Mouse (Mus musculus): ENCODE measurements around the gene Efcab11.
"Not testable (repeated sequence)": the region's sequence is repeated elsewhere in the genome, so short reads cannot be mapped to it uniquely, and the experiment has no call there.

Efcab11 gene

DNA sequence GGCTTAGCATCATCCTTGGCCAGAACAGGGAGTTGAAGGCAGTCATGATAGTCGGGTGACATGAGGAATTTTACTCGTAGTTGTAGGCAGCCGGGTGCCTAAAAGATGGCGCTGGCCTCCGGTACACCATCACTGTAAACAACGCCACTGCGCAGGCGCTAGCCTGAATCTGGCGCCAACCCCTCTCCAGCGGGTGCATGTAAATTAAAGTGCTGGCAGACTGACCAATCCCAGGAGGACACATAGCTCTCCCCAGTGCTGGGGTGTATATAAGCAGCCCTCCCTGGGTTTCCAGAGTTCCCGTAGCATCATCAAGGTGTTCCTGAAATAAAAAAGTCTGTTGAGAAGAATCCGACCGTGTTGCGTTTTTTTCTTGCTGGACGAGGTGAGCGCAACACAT lies 66.2 kb downstream of the Efcab11 start:
- in situ Hi-C loops (cut with MboI, MseI): not testable (repeated sequence)

DNA sequence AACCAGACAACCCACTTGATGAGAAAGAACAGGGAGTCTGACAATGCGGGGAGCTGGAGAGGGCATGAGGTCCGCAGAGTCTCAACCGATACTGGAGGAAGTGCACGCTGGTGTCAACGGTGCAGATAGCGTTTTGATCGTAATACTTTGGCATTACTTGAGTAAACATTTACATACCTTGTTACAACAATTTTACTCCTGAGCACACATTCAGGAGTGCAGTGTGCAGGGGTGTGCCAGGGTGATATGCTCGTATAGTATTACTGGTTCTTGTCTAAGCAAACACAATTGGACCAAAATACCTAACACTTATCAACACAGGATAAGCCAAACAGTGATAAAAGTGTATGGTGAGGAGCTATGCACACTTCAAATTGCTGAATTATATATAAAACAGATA lies 69.0 kb downstream of the Efcab11 start:
- in situ Hi-C loops (cut with MboI, MseI): no loop called here

DNA sequence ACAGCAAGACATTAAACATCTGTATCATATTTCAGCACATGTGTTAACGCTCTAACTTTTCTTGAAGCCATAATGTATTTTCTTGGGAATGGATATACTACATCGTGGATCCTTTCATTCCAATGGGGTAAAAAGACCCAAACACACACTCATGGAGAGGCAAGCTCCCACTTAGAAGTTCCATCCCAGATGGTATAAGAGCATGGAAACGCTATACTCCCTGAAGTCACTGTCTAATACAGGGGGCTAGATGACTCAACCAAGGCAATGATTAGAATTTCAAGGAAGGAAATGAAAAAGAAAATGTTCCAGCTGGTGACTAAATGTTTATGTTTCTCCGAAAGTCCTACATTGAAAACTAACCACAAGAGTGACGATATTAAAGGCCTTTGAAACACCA lies 76.3 kb downstream of the Efcab11 start:
- in situ Hi-C loops (cut with MboI, MseI): loop anchor here in 1 of 2 experiments (10.0 kb wide), 1 partner anchor 1823 kb away; no protein-coding TSS in a partner anchor

DNA sequence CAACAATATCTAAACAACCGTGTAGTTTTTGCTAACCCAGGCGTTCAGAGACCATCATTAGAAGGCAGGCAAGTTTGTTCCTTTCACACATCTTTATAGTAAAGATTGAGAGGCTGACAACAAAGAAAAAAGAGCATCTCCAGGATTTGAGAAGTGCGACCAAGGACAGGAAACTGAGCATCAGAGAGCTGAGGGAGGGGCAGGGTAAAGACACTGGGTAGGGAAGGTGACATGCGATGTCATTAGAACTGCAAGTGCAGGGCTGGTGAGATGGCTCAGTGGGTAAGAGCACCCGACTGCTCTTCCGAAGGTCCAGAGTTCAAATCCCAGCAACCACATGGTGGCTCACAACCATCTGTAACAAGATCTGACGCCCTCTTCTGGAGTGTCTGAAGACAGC lies 77.5 kb downstream of the Efcab11 start:
- in situ Hi-C loops (cut with MboI, MseI): loop anchor here in 1 of 2 experiments (10.0 kb wide), 1 partner anchor 1822 kb away; no protein-coding TSS in a partner anchor

DNA sequence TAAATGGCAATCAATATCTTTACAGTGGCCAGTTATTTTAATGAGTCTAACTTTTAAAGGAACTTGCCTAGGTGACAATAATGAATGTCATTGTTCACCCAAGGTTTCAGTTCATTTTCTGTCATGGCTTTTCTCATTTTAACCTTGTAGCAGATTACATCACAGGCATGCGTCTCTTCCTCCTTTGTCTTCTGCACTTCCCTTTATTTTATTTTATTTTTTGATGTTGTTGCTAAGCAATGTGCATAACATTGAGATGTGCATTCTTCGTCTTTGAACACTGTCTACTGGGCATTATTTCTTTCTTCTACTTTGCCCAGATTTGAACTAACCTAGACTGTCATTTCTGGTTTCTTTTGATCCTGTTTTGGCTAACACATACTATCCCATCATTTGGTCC lies 88.3 kb downstream of the Efcab11 start:
- in situ Hi-C loops (cut with MboI, MseI): no loop called here

DNA sequence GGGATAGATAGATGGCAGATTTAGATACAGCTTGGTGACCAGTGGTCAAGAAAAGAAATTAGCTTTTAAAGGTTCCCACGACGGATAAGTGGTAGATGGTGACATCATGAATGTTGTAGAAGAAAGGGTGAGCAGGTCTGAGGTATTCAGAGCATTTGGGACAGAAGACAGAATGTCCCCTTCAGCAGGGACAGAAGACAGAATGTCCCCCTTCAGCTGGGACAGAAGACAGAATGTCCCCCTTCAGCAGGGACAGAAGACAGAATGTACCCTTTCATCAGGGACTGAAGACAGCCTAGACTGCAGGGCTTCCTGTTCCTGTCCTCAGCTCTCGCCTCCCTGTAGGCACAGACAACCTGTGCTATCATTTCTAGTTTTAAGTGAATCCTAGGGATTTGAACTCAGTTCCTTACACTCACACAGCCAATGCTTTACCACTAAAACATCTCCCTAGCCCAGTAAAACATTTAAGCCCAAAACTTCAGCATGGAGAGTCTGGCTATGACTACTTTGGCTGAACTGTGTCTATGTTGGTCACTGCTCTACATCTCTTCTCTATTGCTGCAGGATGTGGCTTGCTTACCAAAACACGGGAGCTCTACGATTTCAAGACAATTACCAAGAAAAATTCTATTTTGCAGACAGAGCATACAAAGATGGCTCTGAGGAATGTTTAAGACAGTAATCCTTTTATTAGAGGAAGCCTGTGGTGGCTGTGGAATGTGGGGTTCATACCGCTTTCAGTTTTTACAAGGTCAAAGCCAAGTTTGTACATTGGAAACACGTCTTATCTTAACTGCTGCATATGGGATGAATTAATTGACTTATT lies 89.2 kb downstream of the Efcab11 start:
- in situ Hi-C loops (cut with MboI, MseI): no loop called here

DNA sequence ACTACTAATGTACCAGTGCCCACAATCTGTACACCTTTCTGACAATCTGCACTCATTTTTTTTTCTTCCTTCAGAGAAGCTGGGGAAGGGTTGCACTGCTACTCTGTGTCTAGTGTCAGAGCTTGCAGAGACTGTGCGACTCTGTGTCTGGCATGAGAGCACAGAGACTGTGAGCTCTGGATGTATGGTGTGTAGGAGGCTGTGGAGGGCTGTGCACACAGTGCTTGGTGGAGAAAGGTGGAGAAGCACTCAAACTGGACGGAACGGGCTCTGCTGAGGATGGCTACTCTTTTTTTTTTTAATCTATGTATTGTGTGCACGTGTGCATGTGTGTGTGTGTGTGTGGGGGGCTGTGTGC lies 90.1 kb downstream of the Efcab11 start:
- in situ Hi-C loops (cut with MboI, MseI): no loop called here

DNA sequence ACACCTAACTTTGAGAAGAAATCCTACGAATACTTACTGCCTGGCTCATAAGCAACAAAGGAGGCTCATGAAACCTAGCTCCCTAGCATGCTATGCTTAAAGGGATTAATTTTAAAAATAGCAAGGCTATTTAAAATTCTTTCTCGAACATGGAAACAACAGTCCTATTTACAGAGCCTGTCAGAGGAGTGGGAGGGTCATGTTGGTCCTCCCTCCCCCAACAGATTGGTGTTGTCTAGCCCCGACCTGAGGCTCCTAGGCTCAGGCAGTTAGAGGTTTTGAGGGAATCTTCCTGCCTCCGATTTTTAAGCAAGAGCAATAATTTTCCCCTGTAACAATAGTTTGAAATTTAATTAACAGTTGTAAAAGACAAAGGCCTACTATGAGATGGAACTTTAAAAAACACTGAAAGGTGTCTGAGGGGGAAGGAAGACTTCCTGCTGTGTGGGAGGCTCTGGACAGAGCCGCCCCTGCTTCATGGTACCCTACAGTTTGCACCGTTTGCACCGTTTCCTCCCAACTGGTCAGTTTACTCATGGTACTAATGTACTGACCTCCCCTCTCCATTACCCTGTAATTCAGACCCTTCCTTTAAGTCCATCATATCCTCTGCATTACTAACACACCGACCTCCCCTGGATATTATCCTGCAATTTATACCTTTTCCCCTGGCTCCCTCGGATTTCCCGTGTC lies 90.6 kb downstream of the Efcab11 start:
- in situ Hi-C loops (cut with MboI, MseI): no loop called here

DNA sequence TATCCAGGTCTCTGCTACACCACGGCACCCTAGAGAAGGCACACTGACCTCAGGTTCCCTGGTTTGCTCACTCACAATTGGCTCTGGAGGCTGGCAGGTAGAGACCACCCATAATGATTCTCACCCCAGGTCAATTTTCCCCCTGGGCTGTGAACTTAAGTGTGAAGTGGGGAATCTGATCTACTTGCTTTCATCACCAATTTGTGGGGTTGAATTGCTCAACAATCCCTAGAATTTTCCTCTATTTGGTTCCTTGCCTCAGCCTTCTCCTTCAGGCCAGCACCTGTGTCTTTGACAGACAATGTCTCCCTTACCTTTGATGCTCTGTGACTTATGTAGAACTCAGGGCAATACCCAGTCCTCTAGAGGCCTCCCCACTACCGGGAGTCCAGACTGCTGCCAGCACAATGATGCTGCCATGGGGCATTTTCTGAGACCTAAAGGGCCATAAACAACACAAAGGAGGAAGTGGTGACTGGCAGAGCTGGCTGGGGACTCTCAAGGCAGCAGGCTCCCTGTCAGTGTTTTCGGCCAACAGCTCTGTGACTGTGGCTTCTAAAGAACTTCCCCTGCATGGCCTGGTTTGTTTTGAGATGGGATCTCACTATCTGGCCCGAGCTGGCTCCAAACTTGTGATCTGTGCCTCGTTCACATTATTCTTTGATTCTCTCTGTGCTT lies 94.8 kb downstream of the Efcab11 start:
- in situ Hi-C loops (cut with MboI, MseI): no loop called here

DNA sequence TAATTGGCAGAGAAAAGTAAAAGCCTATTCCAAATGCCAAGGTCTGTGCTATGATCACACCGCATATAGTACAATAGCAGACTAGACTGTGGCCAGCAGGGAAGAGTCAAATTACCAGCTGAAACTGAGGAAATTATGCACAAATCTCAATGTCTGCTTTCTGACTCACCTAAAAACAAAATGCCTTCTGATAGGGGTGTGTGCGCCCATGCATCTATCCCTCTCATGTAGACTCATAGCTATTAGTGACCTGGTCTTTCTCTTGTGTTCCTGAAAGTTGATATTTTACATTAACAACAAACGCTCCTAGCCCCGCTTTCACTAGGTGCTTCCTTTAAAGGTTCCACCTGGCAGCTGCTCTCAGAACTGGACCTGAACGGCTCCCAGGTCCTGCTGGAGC lies 102.5 kb downstream of the Efcab11 start:
- in situ Hi-C loops (cut with MboI, MseI): no loop called here

DNA sequence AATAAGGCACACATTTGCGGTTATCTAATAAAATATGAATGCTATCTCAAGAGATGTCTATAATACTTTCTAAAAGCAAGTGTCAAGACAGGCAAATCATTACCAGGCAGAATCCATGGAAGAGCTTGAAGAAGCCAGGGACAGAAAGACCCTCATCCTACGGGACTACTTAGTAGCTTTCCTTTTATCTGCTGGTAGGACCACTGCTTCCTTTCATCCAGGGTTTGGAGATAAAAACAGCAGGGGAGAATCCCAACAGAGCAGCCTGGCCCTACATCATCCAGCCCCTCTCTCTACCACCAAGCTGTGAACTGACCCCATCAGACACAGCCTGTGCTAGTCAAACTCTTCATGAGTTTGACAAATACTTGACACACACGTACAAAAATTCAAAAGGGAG lies 103.8 kb downstream of the Efcab11 start:
- in situ Hi-C loops (cut with MboI, MseI): no loop called here

DNA sequence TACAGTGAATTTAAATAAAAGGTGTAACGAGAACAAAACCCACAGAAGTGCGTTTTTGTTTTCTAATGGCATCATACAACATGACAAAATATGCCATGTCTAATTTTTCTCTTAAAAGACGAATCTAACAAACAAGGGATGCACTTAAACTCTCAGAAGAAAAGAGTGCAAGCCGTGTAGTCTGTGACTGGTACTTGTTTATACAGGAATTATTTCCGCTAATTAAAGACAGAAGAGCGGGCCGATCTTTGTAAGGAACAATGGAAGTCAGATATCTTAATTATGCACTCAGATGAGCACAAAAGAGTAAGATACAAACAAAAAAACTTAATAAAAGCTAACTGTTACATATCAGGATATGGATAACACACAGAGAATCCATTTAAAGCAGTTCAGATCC lies 104.3 kb downstream of the Efcab11 start:
- in situ Hi-C loops (cut with MboI, MseI): no loop called here

DNA sequence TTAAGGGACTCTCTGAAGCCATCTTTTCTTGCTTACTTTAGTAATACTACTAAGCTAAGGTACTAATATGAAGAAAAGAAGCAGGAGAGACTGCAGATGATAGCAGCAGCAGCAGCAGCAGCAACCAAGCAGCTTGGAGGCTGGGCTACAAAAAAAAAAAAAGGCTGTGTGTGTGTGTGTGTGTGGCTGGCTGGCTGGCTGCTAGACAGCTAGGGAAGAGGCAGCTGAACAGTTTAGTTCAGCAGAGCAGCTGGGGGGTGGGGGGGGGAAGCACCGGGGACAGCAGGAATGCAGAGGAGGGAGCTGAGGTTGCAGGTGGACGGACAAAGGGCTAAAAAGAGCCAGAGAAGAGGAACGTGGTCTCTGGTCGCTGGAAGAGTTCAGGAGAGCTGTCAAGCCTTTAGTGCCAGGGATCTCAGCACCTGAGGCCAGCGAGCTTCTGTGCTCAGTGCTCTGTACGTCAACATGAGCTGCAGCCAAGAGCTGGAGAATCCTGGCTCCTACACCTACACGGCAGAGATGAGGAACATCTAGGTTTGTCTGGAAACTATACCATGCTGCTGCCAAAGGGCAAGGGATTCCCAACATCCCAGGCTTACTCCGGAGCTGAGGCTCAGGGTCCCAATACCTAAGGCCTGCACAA lies 107.6 kb downstream of the Efcab11 start:
- in situ Hi-C loops (cut with MboI, MseI): no loop called here

DNA sequence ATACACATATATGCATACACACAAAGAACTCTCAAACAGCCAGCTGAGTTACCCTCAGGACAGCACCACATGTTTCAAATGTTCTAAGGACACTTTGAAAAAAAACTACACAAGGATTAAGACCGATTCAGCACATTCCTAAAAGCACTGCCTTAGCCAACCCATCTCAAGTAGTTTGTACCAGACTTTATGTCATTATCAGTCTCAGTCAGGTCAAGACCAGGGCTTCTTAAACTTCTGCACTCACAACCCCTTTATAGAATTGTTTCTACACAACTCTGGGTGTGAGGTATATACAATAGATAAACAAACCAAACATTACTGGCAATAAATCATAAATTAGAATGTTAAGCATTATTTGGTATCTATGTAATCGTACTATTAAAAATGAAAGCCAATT lies 109.4 kb downstream of the Efcab11 start:
- in situ Hi-C loops (cut with MboI, MseI): no loop called here

DNA sequence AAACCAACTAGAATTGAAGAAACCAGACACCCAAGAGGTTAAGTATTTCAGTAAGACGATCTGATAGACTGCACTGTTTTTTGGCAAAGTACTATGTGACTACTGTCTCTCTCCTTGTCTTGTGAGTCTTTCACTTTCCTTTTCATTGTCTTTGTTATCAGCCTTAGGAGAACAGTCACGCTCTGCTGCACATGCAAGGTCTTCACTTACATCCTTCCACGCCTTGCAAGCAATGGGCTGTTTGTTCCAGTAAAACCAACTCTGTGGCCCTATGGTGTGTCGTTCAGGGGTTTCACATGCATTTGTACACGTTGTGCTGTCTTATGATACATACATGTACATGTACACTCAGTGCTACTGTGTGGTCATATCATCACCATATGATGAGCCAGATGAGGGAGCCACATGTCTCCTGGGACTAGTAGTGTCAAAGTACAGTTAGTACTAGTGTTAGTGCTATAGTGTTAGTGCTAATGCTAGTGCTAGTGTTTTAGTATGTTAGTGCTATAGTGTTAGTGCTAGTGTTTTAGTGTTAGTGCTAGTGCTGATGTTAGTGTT lies 110.5 kb downstream of the Efcab11 start:
- in situ Hi-C loops (cut with MboI, MseI): no loop called here

DNA sequence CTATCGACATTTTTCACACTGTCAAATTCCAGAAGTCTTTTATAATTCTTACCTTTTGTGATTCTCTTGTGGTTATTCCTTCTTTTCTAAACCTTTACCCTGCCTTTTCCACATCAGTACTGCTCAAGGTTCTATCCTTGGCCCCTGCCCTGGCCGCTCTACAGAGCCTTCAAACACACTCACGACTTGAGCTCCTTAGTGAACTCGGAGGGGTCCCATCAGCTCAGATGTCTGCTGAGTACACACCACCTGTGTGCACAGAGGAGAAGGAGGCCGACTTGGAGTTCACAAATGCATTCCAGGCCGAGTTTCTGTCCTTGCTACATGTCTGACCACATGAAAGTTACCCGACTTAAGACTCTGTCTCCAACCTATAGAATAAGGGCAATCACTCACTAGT lies 113.2 kb downstream of the Efcab11 start:
- in situ Hi-C loops (cut with MboI, MseI): no loop called here

DNA sequence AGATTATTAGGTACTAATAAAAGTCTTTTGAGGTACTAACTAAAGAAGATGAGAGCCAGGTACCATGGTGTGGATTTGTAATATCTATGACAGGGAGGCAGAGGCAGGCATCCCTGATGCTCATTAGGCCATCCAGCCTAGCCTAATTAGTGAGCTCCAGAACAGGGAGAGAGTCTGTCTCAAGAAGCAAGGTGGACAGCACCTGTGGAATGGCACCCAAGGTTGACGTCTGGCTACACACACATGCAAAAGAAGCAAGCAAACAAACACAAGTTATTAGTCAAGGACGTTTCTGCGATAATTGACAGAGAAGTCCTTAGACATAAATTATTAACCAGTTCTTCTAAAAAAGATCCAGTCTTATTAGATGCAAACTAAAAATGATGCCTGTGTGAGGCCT lies 114.6 kb downstream of the Efcab11 start:
- in situ Hi-C loops (cut with MboI, MseI): no loop called here

DNA sequence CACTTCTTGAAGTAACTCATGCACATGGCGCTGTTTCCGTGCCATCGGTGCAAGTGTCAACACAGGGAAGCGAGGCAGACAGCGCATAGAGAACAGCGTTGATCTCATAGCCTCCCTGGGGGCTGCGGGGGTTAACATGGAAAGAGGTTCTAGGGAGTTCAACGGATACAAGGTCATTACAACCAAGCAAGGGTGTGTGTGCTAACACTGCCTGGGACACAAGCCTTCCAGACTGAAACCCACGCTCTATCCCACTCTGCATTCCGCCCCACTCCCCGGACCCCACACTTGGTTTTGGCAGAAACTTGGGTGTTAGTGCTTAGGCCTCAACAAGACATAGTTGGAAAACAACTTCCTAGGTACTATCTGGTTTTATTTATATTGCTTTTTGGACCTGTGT lies 116.5 kb downstream of the Efcab11 start:
- in situ Hi-C loops (cut with MboI, MseI): no loop called here

DNA sequence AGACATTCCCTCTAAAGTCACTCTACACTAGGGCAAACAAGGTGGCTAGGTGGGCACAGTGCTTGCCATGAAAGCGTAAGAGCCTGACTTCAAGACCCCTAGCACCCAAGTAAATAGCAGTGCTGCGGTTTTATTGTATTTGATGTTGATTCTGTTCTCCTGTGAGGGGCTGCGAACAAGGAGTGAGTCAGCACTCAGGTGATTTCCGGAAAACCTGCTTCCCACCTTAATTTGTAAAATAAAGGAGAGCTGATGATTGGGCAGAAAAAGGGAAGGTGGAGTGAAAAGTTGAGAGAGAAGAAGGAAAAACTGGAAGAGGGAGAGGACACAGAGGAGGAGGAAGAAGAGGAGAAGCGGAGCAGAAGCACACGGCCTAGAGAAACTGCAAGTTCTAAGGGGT lies 118.3 kb downstream of the Efcab11 start:
- in situ Hi-C loops (cut with MboI, MseI): no loop called here

DNA sequence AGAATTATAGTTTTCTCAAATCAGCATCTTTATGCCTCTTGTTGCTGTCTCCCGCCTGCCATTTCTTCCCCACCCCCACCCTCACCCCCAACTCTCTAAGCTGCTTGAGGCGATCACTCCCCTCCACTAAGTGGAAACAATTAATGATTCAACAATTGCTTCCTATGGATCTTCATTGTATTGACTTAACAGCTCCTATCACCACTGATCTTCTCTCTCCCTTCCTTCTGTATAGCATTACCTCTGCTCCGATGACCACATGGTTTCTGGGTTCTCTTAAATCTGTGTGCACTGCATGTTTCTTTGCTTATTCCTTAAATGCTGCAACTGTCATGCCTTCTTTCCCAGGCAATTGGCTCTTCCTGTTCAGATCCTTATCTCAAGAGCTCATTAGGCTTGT lies 120.2 kb downstream of the Efcab11 start:
- in situ Hi-C loops (cut with MboI, MseI): no loop called here

DNA sequence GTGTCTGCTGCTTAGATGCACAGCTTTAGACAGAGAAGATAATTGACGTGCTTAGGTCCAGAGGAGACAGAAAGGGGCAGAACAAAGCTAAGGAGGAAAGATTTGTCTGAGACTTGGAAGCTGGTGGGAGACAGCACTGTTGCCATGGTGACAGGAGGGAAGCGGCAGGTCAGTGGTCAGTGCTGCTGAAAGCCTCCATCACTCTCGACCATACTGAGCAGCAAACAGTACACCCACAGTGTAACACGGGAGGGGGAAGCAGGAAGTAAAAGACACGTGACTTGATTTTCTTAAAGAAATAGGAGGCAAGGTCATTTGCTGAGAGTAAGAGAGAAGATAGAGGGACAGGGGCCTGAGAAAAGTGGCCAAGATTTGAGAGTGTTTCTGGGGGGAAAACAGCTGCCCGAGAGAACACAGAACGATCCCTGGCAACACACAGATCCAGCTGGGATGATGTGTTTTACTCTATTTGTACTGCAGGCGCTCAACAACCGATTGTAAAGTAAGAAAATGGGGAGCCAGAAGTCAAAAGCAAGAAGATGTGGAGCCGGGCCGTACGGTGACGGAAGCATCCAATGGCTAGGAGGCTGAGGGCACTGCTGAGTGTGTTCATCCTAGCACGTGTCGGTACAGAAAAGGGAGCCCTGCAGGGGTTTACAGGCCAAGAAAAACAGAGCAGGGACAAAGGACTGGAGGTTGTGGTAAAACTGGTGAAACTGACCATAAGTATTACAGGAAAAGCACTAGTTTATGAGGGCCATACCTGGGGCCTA lies 126.3 kb downstream of the Efcab11 start:
- in situ Hi-C loops (cut with MboI, MseI): no loop called here
